Mouse (Mus musculus): ENCODE results near the gene Vwa8. TPM values are rescaled to one million over a fixed set of nuclear protein-coding genes. Genes with fewer than 3 reads are reported as not detected.

The Vwa8 gene
- total RNA-seq, 2 experiments from 2014 or later, result 152 to 173 TPM

Other genes with a start within 250 kb of the Vwa8 start
- 10 to 100 TPM in 1 of 2 experiments, 1 to 10 TPM in 1; 7.5 to 10.8 TPM for gene Dgkh, start 116.3 kb upstream of the Vwa8 start, total RNA-seq (2021)

Data from adrenal gland, adult 18-20 months (tissue).